Mouse (Mus musculus) c-Kit-positive CD71-negative TER-119-negative erythroid progenitor cells, embryonic 14.5 days (primary cell): ENCODE measurements at regions not wholly inside any gene's neighbourhood (a gene's known extent, or its start where the extent isn't known, plus 50 kb on each side); places are given as distances from the start of the nearest gene placed in this dataset.

Source experiments
- DNase-seq: peaks from one replicate; pipeline ENCODE4 v3.0.0-alpha.2; 2013; ENCODE audit warnings: low read depth

- no peak for DNase-seq
Measured at GRCm38 (mm10) chr14:76631181-76631580, 74.5 kb upstream of the Serp2 start.

GRCm38 (mm10) chr14:76629913-76630478 is 73.3 kb upstream of the Serp2 start:
- no peak for DNase-seq

- no peak for DNase-seq
Measured at GRCm38 (mm10) chr14:76628182-76628892, 71.6 kb upstream of the Serp2 start.

GRCm38 (mm10) chr14:76625589-76626368 is 69.1 kb upstream of the Serp2 start:
- no peak for DNase-seq

- no peak for DNase-seq
Measured at GRCm38 (mm10) chr14:76624626-76625378, 68.1 kb upstream of the Serp2 start.

GRCm38 (mm10) chr14:76623371-76623988 is 66.8 kb upstream of the Serp2 start:
- no peak for DNase-seq

GRCm38 (mm10) chr14:76622634-76623291 is 66.1 kb upstream of the Serp2 start:
- no peak for DNase-seq

- DNase-seq: no peak
Measured at GRCm38 (mm10) chr14:76619038-76619409, 62.3 kb upstream of the Serp2 start.

- DNase-seq: no peak
Measured at GRCm38 (mm10) chr14:76618331-76619037, 61.8 kb upstream of the Serp2 start.

- DNase-seq: no peak
Measured at GRCm38 (mm10) chr14:76617889-76618288, 61.2 kb upstream of the Serp2 start.

GRCm38 (mm10) chr14:76617447-76617846 is 60.8 kb upstream of the Serp2 start:
- DNase-seq: no peak

- no peak for DNase-seq
Measured at GRCm38 (mm10) chr14:76616367-76616683, 59.6 kb upstream of the Serp2 start.

GRCm38 (mm10) chr14:76615603-76616366 is 59.1 kb upstream of the Serp2 start:
- no peak for DNase-seq

- no peak for DNase-seq
Measured at GRCm38 (mm10) chr14:76615182-76615581, 58.5 kb upstream of the Serp2 start.

GRCm38 (mm10) chr14:76614682-76615081 is 58.0 kb upstream of the Serp2 start:
- DNase-seq: no peak

- DNase-seq: no peak
Measured at GRCm38 (mm10) chr14:76613604-76614003, 56.9 kb upstream of the Serp2 start.

- peak; percentile 47 for DNase-seq
Measured at GRCm38 (mm10) chr14:76610429-76611378, 54.0 kb upstream of the Serp2 start.
